Mouse (Mus musculus): ENCODE measurements around the gene Radil. TPM values are rescaled to one million over a fixed set of nuclear protein-coding genes. Genes with fewer than 3 reads are reported as not detected.

The Radil gene
- total RNA-seq, 1 experiment from 2014 or later: not detected

DNA sequence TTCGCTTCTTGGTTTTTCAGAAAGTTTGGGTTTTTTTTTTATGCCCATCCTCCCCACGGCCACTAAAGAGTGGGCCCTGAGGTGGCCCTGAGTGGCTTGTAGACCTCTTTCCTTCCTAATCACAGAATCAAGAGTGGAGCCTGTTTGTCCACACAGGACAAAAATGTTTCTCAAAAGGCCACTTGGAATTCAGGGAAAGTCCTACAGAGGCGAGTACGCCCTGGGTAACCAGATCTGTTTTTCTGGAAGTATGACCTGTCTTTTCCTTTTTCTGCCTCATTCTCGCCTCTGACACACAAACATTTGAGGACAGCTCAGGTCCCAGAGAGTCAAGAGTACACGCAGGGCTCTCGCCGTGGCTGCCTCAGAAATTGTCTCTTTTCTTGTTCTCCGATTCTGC is 1.5 kb downstream of the Radil start:
- ATAC-seq (replicated peaks in 1 of 2; ENCODE audit: insufficient read depth in 1 of 2, low FRiP score in 2 of 2, low TSS enrichment in 1 of 2, low read depth in 1 of 2, poor library complexity in 2 of 2, severe bottlenecking in 2 of 2): no peak

DNA sequence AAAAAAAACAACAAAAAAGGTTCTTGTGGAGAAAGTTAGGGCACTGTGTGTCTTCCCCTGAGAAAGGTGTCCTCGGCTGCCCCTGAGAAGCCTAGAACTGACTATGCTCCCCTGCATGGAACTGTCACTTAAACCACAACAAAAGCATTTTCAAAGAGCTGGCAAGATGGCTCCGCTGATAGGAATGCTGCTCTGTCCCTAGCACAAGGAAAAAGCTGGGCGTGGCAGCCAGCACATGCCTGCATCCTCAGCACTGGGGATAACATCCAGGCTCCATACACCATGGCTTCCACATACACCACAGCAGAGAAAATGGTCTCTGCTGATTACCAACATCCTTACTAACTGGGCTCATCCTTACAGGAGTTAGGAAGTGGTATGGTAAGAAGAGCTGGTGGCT is 3.8 kb downstream of the Radil start:
- ATAC-seq (replicated peaks in 1 of 2; ENCODE audit: insufficient read depth in 1 of 2, low FRiP score in 2 of 2, low TSS enrichment in 1 of 2, low read depth in 1 of 2, poor library complexity in 2 of 2, severe bottlenecking in 2 of 2): no peak

DNA sequence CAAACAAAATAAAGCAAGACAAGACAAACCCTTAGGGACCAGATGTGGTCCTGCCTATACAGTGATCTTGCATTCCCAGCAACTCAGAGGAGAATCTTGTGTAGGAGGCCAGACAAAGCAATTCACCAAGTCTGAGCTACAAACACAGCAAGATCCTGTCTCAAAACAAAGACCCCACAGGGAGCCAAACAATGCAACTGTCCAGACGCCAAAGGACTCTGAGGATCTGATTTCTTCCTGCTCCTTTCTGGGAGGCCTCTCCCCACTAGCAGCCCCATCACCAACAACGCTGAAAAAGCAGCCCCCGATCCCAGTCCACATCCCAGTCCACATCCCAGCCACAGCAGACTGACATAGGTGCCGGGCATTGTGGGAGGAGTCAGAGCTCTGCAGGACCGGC is 4.6 kb downstream of the Radil start:
- no peak for ATAC-seq (replicated peaks in 1 of 2; ENCODE audit: insufficient read depth in 1 of 2, low FRiP score in 2 of 2, low TSS enrichment in 1 of 2, low read depth in 1 of 2, poor library complexity in 2 of 2, severe bottlenecking in 2 of 2)

DNA sequence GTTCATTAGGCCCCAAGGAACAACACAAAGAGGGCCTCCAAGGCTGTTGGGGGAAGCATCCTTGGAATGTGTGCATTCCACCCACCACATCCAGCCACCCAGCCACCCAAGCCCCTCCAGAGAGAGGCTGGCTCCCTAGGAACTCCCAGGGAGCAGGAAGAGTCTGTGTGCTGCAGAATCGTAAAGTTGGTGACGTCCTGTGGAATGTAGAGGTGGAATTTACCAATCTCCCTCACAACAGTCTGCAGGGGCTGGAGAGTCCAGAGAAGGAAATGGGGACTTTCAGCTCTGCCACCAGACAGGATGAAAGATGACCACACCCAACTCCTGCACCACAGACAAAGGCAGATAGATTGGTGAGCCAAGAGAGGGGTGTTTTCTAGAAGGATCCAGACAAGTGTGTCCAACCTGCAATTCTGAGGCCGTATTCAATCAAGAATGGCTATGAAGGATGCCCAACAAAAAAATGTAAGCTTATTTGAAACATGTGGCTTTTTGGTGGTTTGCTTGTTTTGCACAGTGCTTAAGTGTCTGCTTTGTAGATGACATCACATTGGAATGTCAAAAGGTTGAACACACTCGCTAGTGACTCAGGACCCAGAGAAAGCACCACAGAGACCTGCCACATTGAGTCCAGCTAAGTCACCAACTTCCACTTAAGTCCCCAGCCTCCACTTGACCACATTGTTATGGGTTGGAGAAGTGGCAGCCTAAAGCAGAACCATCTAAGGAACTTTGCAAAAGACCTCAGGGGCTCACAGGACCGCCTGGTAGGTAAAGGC is 5.7 kb downstream of the Radil start:
- ATAC-seq (replicated peaks in 1 of 2; ENCODE audit: insufficient read depth in 1 of 2, low FRiP score in 2 of 2, low TSS enrichment in 1 of 2, low read depth in 1 of 2, poor library complexity in 2 of 2, severe bottlenecking in 2 of 2): no peak

DNA sequence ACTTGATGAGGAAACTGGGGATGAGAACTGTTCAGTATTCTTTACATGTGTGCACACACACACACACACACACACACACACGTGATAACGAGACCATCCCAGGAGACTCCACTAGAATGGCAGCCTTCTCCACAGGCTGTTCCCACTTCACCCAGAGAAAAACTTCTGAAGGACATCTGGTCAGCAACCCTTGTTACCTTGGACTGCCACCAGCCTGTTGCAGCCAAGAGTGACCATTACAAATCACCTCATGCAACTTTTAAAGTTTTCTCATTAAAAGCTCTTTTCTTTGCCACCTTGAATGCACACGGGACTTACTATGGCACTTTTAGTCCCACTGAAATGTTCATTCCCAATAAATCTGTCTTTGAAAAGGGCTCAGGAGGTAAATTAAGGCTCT is 13.6 kb downstream of the Radil start:
- ATAC-seq (replicated peaks in 1 of 2; ENCODE audit: insufficient read depth in 1 of 2, low FRiP score in 2 of 2, low TSS enrichment in 1 of 2, low read depth in 1 of 2, poor library complexity in 2 of 2, severe bottlenecking in 2 of 2): no peak

DNA sequence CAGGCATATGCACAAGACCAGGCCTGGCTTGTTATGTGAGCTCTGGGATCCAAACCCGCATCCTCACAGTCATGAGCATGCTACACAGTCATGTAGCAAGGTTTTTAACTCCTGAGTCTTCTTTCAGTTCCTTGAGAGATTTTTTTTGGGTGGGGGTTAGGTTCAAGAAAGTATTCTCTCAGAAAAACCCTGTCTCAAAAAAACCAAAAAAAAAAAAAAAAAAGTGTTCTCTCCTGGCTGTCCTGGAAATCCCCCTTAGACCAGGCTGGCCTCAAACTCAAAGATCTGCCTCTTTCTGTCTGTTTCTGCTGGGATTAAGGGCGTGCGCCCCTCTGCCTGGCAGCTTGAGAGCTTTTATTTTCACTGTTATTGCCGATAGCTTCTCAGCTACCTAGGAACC is 15.5 kb downstream of the Radil start:
- no peak for ATAC-seq (replicated peaks in 1 of 2; ENCODE audit: insufficient read depth in 1 of 2, low FRiP score in 2 of 2, low TSS enrichment in 1 of 2, low read depth in 1 of 2, poor library complexity in 2 of 2, severe bottlenecking in 2 of 2)

DNA sequence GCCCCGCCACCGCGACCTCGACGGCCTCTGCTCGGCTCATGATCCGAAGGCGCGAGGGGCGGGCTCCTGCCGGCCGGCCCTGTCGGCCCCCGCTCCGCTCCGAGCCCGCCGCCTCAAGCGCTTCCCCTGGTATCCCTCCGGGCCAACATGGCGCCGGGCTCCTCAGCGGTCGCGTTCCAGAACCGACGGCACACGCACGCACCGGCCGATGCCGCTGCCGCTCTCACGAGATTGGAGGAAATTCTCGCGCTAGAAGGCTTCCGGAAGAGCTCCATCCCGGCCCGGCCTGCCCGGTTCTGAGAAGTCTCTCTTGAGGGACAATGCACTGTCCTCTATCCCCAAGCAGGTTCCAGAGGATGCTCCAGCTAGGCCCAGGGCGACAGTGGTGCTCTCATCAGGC is 21.0 kb downstream of the Radil start, which contains the start of gene Papolb:
Papolb (minus strand) TSS at position 162 of the 400 bp plus-strand sequence.
- ATAC-seq (replicated peaks in 1 of 2; ENCODE audit: insufficient read depth in 1 of 2, low FRiP score in 2 of 2, low TSS enrichment in 1 of 2, low read depth in 1 of 2, poor library complexity in 2 of 2, severe bottlenecking in 2 of 2): no peak

DNA sequence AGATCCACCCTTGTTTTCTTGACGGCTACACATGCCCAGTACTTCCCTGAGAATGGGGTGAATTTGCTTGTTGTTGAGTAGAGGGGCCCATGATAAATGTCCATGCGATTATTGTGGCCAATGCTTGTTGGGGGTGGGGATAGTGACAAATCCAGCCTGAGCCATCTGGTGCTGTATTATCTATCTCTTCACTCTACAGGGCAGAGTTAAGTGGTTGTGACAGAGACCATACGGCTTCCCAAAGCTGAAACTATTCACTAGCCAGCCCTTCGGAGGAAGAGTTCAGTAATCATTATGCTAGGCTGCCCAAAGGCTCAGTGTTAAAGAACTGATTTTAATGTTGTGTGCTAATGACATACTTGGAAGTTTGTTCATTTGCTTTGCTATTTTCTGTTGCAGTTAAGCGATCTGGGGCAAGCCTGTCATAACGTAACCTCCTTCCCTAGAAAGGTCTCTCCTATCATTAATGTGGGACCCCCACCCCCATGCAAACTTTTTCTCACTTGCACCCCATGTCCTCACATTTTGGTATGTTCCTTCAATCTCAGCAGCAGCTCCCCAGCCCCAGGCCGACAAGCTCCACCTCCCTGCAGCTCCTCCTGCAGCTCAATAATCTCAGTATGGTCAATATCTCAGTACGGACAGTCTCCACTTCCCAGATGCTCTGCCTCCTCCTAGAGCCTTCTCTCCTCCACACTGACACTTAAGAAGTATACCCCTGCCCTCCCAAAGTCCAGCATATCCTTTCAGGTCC is 26.0 kb downstream of the Radil start:
- ATAC-seq (replicated peaks in 1 of 2; ENCODE audit: insufficient read depth in 1 of 2, low FRiP score in 2 of 2, low TSS enrichment in 1 of 2, low read depth in 1 of 2, poor library complexity in 2 of 2, severe bottlenecking in 2 of 2): no peak

DNA sequence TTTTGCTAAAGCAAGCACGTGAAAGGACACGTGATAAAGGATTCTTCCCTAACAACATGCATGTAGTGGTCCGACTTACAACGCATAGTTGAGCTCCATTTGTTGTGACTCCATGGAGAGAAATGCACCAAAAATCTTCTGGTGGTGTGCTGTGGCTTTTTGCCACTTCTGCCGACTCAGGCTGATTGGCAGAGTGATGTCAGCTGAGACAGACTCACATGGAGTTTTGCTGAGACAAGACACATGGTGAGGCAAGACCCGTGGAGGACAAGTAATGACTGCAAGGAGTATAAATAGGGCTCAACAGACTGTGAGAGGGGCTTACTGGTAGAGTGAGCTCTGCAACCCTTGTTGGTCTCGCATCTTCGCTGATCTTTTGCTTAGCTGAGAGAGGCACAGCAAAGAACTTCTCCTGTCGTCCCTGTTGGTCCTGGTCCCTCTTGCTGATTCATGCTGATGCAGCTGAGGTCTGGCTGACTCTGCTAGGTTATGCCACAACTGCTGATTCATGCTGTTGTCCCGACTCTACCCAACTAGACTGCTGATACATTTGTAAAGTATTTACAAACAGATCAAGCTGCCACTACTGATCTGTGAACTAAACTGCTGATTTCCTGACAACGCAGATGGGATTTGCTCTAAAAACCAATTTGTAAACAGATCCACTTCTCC is 29.6 kb downstream of the Radil start:
- peak in 1 of 2 experiments; percentile 27; a peak in 1 of 4 replicates for ATAC-seq (replicated peaks in 1 of 2; ENCODE audit: insufficient read depth in 1 of 2, low FRiP score in 2 of 2, low TSS enrichment in 1 of 2, low read depth in 1 of 2, poor library complexity in 2 of 2, severe bottlenecking in 2 of 2)

DNA sequence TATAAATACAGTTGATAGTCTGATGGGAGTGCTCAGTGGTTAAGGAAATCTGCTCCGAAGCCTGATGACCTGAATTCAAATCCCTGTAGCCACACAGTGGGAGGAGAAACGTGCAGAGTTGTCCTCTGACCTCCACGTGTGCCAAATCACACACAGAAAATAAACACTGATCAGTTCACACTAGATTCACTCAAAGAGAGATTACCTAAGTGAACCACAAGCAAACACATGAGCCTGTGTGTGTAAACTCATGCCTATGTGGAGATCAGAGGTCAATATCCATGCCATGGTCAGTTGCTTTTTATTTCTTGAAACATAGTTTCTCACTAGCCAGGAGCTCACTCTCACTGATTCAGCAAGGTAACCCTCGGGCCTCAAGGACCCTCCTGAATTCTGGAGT is 30.5 kb downstream of the Radil start:
- no peak for ATAC-seq (replicated peaks in 1 of 2; ENCODE audit: insufficient read depth in 1 of 2, low FRiP score in 2 of 2, low TSS enrichment in 1 of 2, low read depth in 1 of 2, poor library complexity in 2 of 2, severe bottlenecking in 2 of 2)

DNA sequence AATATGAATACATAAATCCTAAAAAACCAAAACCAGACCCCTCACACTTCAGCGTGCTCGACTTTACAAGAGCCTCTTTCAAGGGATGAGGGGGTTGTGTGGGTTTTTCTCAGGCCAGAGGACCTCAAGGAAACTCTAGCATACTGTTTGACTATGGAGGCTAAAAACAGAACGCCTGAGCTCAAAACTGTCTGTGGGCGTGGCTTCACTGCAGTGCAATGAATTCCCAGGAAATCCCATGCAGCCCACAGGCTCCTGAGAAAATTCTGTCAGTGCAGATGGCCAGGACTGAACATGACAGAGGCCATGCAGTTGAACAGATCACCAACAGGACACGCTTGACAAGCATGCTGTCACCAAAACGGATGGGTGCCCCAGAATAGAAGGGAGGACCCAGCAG is 31.9 kb downstream of the Radil start:
- no peak for ATAC-seq (replicated peaks in 1 of 2; ENCODE audit: insufficient read depth in 1 of 2, low FRiP score in 2 of 2, low TSS enrichment in 1 of 2, low read depth in 1 of 2, poor library complexity in 2 of 2, severe bottlenecking in 2 of 2)

DNA sequence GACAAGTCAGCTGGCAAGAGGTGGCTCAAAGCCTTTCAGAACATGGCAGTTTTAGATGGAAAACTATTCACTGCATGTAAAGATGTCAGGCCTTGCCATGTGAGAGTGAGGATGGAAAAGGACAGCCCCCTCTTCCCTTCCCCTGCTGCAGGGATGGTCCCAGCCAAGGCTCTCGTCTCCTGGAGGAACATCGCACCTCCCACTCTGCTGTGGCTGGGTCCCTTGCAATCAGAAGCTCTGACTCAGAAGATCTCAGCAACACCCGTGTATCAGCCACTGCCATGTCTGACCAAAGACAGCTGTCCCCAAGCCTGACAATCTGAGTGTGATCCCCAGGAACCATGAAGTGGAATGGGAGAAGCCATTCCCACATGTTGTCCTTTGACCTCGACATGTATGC is 38.8 kb downstream of the Radil start:
- no peak for ATAC-seq (replicated peaks in 1 of 2; ENCODE audit: insufficient read depth in 1 of 2, low FRiP score in 2 of 2, low TSS enrichment in 1 of 2, low read depth in 1 of 2, poor library complexity in 2 of 2, severe bottlenecking in 2 of 2)

DNA sequence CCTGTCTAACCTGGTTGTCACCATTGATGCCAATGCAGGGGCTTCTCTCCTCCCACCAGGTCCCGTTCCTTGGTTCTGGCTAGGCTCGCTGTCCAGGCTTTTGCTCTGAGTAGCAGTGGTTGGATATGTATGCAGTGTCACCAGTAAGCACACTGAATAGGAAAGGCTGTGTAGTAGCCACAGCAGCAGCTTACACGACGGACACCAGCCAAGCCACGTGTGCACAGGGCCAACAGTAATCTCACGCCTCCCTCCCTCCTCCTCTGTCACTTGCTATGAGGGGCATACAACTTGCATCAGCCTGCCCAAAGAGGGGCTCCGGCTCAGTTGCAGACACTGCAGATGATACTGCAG is 40.9 kb downstream of the Radil start:
- ATAC-seq (replicated peaks in 1 of 2; ENCODE audit: insufficient read depth in 1 of 2, low FRiP score in 2 of 2, low TSS enrichment in 1 of 2, low read depth in 1 of 2, poor library complexity in 2 of 2, severe bottlenecking in 2 of 2): no peak

DNA sequence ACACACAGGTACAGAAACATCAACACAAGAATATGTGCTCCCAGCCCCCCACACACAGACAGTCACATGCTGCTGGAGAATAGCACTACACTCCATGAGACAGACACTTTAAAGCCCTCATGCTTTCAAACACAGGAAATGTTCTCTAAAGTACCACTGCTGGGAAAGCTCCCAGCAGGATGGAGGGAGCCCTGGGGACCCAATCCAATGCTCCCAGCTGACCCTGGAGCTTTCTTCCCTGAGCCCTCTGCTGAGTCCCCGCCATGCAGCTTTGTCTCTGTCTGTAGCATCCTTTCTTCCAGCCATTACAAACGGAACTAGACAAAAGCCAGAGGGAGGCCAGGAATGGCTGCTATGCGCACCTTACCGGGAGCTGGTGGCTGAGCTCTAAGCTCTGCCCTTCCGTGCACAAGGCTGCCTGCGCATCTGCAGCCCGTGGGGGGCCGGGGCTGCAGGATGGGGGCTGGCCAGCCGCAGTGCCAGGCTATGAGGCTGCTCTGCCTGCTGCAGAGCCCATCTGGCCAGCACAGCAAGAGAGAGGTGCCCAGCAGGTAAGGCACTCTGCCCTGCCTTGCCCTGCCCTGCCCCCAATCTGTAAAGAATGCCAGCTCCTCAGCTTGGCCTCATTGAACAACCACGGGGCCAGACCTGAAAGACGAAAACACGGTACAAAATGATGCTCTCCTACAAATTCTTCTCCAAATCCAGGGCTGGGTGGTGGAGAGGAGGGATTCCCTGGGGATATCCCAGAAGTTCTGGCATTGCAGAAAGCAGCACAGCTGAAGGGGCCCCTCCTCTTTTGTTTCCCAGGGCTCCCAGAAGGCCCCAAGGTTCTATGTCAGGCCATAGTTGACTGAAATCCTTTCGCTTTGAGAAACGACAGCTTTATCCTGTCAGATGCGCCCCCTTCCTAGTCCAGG is 41.5 kb downstream of the Radil start:
- ATAC-seq (replicated peaks in 1 of 2; ENCODE audit: insufficient read depth in 1 of 2, low FRiP score in 2 of 2, low TSS enrichment in 1 of 2, low read depth in 1 of 2, poor library complexity in 2 of 2, severe bottlenecking in 2 of 2): no peak

DNA sequence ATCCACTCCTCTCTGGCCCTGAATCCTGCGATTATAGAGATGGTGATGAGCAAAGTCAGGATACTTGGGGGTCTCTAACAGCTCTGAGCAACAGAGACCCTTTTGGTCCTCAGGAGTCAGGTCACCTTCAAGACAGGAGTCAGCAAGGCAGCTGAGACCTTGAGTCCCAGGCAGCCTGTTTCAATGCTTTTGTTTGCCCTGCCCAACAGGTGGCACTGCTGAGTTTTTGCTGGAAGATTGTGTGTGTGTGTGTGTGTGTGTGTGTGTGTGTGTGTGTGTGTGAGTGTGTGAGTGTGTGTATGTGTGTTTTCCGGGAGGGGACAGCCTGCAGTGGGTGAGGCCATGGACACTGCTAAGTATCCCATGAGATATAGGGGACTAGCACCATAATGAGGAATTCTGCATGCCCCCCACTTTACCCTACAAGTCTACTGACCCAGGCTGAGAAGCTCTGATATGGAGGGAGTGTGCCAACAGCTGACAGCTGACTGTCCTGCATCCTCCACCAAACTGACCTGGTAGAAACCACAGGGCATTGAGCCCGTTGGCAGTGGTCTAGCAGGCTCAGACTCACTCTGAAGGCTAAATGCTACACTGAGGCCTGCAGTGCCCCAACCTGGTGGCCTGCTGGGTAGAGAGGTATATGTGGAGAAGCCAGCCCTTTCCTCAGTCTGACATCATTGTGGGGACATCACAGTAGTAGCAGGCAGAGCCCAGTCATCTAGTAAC is 45.0 kb downstream of the Radil start:
- ATAC-seq (replicated peaks in 1 of 2; ENCODE audit: insufficient read depth in 1 of 2, low FRiP score in 2 of 2, low TSS enrichment in 1 of 2, low read depth in 1 of 2, poor library complexity in 2 of 2, severe bottlenecking in 2 of 2): no peak

DNA sequence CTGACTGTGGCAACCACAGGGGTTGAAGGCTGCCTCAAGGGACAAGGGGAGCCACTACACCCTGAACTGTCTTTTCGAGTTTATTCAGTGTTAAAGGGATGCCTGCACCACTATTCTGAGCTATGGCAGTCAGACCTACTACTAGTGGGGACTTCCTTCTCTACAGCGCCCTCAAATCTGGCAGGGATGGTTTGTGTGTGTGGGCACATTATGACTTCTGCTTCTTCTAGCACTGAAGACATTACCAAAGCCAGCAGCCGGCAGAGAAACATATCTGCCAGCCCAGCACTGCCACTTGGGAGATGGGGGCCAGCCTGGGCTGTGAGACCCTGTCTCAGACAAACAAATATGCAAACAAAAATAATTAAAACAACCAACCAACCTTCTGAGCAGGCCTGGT is 46.7 kb downstream of the Radil start:
- no peak for ATAC-seq (replicated peaks in 1 of 2; ENCODE audit: insufficient read depth in 1 of 2, low FRiP score in 2 of 2, low TSS enrichment in 1 of 2, low read depth in 1 of 2, poor library complexity in 2 of 2, severe bottlenecking in 2 of 2)

DNA sequence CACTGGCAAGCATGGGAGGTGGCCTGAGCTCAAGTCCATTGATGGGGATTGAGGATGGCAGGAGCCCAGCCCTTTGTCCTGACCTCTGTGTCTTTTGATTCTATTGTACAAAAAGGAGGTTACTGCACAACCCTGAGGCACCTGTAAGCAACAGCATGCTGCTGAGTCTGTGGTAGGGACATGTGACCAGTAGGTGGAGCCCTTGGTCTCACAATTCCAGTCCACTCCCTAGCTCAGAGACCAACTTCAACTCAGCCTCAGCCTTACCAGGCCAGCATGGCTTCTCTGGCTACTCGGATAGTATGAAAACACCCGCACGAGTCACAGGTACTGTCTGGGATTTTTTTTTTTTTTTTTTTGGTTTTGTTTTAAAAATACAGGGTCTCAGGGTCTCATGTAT is 48.5 kb downstream of the Radil start:
- peak; percentile 72 to 87; a peak in 3 of 4 replicates for ATAC-seq (replicated peaks in 1 of 2; ENCODE audit: insufficient read depth in 1 of 2, low FRiP score in 2 of 2, low TSS enrichment in 1 of 2, low read depth in 1 of 2, poor library complexity in 2 of 2, severe bottlenecking in 2 of 2)

All from hematopoietic stem cell, adult 5-6 weeks (primary cell).